Mouse (Mus musculus) kidney, adult 2 months (tissue): ENCODE measurements at regions not wholly inside any gene's neighbourhood (a gene's known extent, or its start where the extent isn't known, plus 50 kb on each side); places are given as distances from the start of the nearest gene placed in this dataset.

ENCODE experiments used
- CTCF ChIP-seq: fragments of 200-500 bp; conservative IDR thresholded peaks from 2 replicates; pipeline ENCODE4 v1.5.1; 2011; ENCODE audit warnings: low read depth, mild to moderate bottlenecking, control low read depth, low read length, moderate library complexity, mixed read lengths; ENCODE audit not compliant: insufficient read depth, insufficient read length
- POLR2A ChIP-seq: fragments of 200-500 bp; IDR thresholded peaks from one replicate; pipeline ENCODE4 v1.6.1; 2011; ENCODE audit warnings: low read depth, low read length, control low read depth

DNA sequence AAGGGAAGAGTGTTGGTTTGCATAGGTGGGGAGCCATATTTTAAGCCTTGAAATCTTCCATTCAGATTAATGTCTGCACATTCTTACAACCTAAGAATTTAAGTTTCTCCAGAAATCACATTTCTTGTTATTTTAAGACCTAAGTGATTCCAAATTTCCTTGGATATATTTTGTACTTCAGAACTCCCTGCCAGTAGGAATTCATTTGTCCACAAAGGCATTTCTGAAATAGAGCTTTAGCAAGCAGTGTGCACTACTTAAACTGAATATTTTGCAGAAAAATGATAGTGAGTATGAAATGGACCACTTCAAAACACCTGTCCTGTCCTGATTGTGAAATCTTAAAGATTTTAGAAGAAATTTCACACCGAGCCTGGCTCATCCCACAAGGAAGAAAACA lies 320.9 kb upstream of the Nbea start:
- TF ChIP-seq POLR2A (no peak), CTCF (no peak)
